Mouse (Mus musculus) embryonic fibroblast, embryonic 13.5 days (primary cell): Measurements from ENCODE around the gene Pcdh9.

Source experiments
- CTCF ChIP-seq: IDR thresholded peaks from 2 replicates; pipeline ENCODE4 v1.5.1; 2011; ENCODE audit warnings: mild to moderate bottlenecking, control low read depth, low read length, moderate library complexity, borderline replicate concordance; ENCODE audit not compliant: insufficient read depth
- POLR2A ChIP-seq: IDR thresholded peaks from 2 replicates; pipeline ENCODE4 v1.6.1; 2011; ENCODE audit warnings: low read depth, mild to moderate bottlenecking, control low read depth, low read length, moderate library complexity

DNA sequence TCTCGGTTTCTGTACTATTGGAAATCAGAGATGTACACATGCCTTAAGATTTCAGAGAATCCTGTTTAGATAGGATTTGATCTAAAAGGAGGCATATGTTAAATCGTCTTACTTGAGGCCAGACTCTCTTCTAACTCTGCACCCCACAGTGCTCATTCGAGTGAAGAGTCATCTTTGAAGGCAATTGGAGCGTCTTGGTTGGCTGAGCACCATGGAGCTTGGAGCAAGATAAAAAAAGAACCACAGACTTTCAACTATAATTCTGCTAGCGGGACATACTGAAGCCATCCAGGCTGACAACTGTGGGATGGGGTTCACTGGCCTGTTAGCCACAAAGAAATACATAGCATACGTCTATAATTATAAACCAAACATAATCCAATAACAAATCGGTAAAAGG lies 541.3 kb downstream of the Pcdh9 start:
- TF ChIP-seq CTCF (no peak), POLR2A (no peak)
